Mouse (Mus musculus): Measurements from ENCODE around the gene Shc1.
A peak's percentile ranks its signal among the peaks of the same experiment; 100 is the strongest.

Gene Shc1

DNA sequence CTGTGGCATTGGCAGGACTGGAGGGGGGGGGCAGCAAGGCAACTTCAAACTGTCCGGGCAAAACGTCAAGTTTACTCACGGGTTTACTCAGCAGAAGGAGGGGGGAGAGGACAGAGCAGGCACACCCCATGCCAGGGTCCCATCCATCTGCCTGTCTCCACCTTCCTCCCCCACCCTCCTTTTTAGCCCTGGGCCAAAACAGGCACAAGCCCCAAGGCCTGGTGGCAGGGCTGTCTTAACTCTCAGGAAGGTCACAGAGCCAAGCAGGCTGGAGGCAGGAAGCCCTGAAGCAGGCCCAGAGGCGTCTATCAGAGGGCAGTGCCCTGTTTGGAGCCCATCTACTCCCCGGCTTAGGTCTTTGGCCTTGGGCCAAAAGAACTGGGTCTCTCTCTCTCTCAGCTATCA, 28.1 kb upstream of the Shc1 start:
- DNase-seq (ENCODE audit: low read depth in 2 of 2, low spot score in 2 of 2), result no peak

DNA sequence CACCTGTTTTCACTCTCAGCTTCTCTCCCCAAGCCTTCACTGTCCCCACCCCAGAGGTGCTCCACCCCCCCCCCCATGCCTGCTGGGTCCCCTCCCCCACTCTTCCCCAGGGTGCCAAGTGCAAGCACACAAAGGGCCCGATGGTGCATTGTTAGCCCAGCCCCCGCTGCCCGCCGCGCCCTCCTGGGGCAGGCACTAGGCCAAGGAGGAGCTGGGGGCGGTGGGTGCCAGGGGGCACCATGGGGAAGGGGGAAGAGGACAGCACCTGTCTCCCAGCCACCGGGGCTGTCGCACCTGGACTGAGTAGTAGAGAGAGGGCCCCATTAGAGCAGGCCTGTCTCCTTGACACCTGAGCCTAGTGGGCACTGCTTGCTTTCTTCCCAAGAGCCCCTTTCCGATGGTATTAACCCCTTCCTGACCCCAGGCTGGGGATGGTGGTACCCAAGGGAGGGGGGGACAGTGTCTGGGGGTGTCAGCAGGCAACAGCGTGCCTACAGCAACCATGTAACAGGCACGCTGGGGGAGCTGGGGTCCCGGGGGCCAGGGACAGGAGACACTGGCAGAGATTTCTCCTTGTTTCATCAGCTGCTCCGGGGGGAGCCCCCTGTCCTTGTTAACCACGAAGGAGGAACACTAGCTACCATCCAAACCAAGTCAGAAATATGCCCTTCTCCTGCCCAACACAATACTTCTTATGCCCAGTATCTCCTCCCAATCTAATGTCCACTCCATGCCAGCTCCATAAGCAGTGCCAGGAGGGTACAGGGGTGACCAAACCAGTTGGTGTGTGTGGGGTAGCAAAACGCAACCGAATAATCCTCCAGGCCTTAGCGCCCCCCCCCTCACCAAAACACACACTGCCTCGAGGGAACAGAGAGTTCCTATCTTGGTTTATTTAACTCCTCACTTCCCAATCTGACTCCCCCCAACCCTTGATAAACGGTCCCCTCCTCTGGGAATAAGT, 27.3 kb upstream of the Shc1 start:
- no peak for DNase-seq (ENCODE audit: low read depth in 2 of 2, low spot score in 2 of 2)

DNA sequence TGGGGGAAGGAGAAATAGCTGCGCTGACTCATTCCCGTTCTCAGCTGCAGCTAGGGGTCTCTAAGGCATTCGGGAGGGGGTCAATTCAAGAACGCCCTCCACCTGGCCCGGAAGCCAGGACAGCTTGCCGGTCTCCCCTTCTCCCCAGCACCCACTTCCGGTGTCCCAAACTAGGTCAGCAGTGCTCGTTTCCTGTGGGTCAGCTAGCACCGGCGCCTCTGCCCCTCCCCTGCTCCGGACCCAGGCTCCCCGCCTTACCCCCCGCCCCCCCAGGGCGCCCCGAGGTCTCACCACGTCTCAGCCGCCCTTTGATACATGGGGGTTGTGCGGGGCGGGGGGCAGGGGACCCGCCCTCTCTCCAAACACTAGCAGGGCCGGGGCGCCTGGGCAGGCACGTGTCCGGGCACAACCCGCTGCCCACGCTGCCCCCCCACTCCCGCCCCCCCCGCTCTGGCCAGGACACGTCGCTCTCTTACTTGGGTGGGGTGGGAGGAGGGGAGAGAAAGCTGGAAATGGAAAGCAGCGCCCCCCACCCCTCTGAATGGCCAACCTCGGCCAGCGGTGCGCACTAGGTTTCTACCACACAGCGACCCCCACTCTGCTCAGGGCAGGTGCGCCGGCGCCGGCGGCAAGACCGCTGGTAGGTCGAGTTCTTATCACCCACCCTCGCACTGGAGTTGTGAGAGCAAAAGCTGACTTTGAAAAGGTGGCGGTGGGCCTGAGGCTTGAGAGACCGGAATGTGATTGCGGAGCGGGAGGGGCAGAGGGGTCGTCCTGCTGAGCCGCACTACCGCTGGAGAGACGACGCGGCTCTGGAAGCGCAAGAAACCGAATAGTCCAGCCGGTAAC, 26.4 kb upstream of the Shc1 start:
- DNase-seq (ENCODE audit: low read depth in 2 of 2, low spot score in 2 of 2), result no peak

DNA sequence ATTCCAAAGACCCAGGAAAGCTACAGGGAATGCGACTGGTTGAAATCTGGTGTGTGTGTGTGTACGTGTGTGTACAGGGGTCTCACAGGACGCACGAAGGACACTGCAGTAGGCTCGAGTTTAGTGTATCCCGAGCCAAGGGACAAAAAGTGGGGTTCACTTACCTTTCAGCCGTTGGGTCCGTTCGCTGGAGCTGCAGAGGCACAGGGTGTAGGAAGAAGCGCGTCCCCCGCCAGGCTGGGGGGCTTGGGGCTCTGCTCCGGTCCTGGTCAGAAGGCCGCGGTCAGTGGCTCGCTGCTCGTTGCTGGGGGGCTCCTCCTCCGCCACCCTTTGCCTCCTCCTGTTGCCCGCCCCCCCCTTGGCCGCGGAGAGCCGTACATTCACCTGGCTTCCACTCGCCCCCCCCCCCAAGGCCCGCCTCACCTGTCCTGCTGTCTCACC, 25.4 kb upstream of the Shc1 start:
- no peak for DNase-seq (ENCODE audit: low read depth in 2 of 2, low spot score in 2 of 2)

DNA sequence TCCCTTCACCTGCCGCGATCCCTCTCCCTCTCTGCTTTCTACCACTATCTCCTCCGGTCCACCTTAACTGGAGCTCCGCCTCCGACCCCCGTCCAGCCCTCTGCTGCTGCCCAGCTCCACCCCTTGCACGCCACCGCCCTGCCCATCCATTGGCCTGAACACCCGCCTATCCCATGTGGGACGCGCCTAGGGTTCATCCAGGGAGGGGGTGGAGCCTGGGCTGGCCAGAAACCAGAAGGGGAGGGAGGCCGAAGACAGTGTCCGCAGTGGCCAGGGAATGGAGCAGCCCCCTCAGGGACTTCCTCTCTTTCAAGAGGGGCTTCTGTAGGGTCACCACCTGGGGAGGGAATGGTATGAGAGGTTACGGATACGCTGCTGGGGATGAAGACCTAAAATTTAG, 24.6 kb upstream of the Shc1 start:
- DNase-seq (ENCODE audit: low read depth in 2 of 2, low spot score in 2 of 2), result no peak

DNA sequence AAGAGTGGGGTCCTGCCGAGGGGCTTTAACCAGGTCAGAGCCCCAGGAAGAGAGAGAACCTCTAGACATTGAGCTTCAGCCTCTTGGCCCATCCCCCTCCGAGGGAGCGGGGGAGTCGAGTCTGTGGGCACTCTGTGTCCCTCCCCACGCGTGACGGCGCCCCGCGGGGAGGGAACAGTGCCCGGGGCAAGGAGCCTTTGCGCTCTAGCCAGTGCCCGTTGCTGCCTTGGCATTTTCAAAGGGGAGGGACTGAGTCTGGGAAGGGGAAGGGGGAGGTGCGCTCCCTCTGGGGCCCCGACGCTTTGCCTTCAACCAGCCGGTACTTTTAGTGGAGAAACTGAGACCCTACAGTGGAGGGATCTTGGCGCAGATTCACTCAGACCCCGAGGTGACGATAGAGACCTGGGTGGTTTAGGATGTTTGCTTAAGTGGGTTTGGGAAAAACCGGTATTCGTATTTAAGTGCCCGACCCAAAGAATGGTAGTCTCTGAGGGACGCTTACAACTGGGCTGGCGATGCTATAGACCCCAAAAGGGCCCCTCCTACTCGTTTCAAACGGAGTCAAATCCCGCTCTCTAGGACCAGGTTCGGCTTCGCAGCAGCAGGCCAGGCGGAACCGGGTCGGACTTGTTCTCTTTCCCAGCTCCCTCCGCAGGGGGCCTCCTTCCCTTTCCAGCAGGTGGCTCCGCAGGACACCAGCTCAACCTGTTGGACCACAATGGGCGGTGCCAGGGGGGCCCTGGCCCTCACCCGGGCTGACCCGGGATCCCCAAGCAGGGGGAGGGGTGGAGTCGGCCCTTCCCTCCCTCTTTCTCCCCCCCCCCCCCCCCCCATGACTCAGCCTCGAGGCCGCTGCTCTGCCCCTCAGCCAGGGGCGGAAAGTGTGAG, 24.0 kb upstream of the Shc1 start, which contains the start of gene Zbtb7b:
Zbtb7b (minus strand) TSS at position 771 of the 888 bp plus-strand sequence.
- no peak for DNase-seq (ENCODE audit: low read depth in 2 of 2, low spot score in 2 of 2)

DNA sequence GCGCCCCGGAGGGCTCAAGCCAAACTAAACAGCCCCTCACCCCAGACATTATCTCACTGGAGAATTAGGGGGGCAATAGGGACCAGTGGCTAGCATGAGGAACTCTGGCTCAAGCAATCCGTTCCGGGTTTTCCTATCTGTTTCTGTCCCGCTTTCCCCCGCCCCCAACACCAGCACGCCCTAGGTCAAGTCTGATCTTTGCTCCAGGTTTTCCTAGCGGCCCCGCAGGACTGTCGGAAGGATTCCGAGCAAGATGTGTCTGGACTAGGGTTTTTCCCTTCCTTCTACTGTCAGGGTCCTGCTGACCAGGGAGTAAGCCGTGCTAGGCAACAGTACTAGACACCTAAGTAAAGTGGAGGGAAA, 23.4 kb upstream of the Shc1 start:
- DNase-seq (ENCODE audit: low read depth in 2 of 2, low spot score in 2 of 2), result no peak

DNA sequence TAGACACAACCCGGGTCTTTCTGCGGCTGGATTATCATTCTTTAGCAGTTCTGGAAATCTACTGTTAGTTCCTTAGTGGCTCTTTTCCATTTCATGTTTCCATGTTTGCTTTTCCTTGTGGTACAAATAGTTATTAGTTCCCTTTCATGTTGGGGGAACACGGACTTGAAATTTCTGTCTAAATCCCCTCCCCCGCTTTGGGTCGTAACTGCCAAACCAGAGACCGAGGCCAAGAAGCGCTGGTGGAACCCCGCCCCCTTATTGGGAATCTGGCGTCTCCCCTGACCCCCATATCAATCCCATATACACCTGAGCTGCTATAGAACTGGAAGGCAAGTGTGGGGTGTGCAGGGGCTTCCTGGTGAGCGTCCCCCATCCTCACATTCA, 22.8 kb upstream of the Shc1 start:
- no peak for DNase-seq (ENCODE audit: low read depth in 2 of 2, low spot score in 2 of 2)

DNA sequence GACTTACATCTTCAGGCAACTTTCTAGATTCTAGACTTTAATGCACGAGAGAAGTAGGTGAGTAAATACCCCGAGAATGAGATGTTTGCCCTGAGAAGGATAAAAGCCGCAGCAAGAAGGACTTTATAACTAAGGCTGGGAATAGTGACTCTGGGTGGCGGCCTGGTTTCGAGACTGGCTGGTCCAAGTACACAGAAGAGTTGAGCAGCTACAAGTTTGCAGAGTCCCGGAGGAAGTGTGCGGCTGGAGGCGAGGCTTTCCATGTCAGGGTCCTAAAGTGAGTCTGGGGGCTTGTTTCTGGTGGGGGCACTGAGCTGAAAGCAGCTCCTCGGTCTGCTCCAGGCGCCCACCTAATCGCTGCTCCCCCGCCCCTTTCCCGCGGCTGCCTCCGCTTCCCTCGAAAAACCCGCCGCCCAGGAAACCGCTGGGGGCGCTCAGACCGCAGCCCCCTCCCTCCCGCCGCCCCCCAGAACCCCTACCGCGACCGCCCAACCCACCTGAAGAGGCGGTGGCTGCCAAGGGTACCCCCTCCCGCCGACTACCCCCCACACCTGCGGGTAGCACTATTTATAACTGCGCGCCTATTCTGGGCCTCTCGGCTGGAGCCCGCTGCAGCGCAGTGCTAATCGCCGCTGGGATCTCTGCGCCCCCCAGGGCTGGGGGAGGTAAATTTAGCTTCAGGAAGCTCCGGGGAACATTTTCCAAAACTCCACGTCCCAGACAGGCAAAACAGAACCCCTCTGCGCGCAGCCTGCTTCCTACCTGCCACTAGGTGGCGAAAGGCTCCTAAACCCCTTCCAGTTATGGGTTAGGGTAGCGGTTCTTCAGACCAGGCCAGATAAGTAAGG, 22.2 kb upstream of the Shc1 start:
- DNase-seq (ENCODE audit: low read depth in 2 of 2, low spot score in 2 of 2), result peak in 1 of 2 experiments; percentile 51

DNA sequence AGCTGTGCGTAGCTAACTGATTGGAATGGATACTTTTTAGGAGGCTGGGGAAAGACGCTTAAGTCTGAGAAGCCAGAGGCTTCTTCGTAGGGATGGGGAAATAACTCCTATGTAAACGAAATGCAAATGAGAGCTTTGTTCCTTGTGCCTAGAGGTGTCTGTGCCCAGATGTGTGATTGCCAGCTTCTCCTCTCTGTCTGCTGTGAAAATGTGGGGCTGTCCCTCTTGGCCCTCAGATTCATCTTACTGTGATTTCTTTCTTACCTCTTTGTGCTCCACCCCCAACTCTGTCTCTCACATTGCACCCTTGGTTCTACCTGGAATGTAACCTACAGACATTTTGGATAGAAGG, 21.6 kb upstream of the Shc1 start:
- DNase-seq (ENCODE audit: low read depth in 2 of 2, low spot score in 2 of 2), result no peak

DNA sequence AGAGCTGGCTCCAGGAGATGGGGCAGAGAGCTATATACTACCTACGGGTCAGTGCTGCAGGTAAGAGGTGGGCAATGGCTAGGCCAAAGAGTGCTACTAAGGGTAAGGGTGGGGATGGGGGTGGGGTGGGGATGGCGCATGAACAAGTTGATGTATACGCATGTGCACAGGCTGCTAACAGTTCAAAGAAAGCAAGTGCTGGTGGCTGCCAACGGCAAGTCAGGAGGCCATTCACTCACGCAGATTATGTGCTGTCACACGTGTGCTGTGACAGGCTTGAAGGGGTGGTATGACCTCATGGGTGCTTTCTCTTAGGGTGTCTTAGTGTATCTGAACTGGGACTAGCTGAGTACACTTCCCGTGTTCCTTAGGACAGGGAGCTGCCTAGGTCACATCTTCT, 16.9 kb upstream of the Shc1 start:
- no peak for DNase-seq (ENCODE audit: low read depth in 2 of 2, low spot score in 2 of 2)

DNA sequence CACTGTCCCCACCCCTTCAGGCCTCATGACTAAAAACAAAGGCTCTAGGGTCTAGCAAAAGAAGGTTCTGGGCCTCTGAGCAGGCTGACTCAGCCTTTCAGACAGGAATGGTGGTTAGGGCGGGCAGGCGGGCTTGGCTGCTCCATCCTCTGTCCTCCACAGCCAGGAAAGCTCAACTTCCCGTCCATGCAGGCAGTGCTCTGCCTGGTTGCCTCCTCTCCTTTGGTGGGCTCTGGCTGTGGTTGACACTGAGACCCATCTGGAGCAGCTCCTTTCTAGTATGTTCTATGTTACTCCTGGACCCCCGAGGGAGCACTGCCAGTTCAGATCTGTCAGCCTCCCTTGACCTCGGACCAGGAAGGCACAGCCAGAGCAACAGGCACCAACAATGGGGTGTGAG, 15.6 kb upstream of the Shc1 start, which contains the start of gene Lenep:
Lenep (minus strand) TSS at position 101 of the 400 bp plus-strand sequence.
- no peak for DNase-seq (ENCODE audit: low read depth in 2 of 2, low spot score in 2 of 2)

DNA sequence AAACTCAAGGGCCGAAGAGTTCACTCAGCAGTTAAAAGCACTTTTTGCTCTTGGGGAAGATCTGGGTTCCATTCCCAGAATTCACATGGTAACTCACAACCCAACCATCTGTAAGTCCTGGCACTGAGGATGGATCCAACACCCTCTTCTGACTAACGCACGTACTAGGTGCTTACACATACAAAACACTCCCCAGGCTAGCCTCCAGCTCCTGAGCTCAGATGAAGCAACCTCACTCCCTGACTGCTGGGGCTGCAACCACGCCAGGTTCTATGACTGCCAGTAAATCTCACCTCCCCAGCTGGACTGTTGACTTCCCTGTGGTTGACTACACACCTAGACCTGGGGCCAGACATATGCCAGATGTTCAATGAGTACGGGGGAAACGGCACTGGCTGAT, 11.4 kb upstream of the Shc1 start:
- no peak for DNase-seq (ENCODE audit: low read depth in 2 of 2, low spot score in 2 of 2)

DNA sequence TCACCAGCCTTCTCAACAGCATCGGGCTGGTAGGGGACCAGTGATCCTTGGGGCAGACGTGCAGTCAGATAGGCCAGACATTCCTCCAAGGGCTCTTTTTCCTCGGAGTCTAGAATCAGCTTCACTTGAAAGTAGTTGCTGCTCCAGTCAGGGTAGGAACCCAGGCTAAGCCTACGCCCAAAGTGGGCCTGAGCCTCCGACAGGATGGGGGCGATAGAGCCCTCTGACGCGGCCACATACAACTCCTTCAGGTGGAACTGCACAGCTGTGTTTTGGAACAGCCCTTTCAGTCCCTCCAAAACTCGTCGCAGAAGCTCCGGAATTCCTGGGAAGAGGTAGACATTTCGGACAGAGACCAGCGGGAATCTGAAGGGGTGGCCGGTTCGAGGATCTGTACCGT, 9.8 kb upstream of the Shc1 start:
- no peak for DNase-seq (ENCODE audit: low read depth in 2 of 2, low spot score in 2 of 2)

DNA sequence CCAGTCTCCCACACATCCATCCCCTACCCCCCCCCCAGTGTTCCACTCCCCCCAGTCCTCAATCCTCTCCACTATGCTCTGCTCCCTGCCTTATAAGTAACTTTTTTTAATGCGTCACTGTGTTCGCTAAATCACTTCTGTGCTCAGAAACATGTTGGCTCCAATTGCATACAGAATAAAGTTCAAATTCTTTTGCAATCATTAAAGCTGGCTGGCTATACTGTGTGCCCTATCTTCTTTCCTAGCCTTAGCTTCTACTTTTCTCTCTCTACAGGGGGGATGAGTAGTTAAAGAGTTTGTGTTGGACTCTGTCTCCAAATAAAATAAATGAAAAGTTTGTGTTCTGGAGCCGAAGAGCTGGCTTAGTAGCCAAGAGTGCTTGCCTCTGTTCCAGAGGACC, 8.5 kb upstream of the Shc1 start:
- DNase-seq (ENCODE audit: low read depth in 2 of 2, low spot score in 2 of 2), result no peak

DNA sequence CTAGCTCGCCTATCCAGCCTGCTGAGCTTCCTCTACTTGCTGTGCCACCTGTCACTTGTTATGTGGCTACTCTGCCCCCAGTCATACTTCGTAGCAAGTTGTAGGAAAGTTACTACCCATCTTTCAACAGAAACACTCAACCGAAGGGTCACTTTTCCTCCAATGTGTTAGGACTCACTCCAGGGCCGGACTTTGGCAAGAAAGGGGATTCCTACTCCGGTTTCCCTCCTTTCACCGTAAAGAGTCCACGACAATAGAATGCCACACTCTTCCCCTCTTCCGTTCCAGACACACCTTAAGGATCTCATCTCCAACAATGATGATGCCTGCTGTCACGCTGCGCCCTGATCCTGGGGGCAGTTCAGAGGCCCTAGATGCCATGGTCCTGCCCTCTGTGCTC, 7.4 kb upstream of the Shc1 start:
- no peak for DNase-seq (ENCODE audit: low read depth in 2 of 2, low spot score in 2 of 2)

DNA sequence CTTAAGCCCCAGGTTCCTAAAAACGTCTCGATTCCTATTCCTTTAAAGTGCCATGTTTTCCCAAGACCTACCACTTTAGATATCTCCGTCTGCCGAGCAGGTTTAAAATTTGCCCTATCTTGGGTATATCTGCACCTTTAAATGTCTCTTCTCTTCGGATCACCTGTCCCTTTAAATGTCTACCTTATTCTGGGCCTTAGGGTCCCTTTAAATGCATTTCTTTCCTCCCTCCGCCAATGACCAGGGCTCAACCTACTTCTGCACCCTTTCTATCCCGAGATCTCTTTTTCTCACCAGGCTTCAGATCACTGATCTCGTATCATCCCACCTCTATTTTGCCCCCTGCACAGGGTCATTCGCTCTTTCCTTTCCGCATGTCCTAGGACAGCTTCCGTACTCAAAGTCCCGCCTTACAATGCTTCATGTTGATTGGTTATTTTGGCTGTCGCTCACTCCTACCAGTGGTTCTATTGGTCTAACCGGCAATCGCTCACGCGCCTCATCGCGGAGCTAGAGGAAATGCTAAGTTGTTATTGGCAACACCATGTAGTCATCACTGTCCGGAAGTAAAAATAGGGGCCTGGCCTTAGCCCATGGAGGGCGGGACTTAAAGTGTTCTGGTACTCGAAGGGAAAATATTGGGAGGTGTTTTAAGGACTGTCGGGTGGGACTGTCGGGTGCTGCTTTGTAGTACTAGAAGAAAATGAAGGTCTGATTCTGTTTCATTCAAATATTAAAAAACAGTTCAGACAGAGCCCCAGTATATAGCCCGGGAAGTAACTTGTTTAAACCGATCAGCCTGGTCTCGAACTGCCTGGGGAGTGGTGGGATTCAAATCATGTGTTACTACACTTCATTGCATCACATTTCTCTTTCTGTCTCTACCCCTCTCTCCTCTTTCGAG, 6.5 kb upstream of the Shc1 start, which contains the start of gene Flad1:
Flad1 (minus strand) TSS at position 381 of the 904 bp plus-strand sequence.
- DNase-seq (ENCODE audit: low read depth in 2 of 2, low spot score in 2 of 2), result peak; percentile 96 to 99

DNA sequence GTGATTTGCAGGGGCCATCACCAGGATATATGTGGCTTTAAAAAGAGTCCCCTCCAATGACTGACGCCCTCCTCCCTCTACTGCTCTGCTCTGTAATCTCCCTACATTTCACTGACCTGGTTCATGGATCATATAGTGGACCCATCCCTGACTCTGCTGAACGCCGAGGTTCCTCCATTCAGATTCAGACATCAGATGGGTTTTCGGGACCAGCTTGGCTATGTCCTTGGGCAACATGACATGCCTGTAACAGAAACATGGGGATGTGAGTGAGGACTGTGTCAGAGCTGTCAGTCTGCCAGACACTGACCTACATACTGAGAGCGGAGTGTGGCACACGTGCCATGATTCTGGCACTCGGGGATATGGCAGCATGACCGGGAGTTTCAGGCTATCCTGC, 2.1 kb upstream of the Shc1 start:
- no peak for DNase-seq (ENCODE audit: low read depth in 2 of 2, low spot score in 2 of 2)

DNA sequence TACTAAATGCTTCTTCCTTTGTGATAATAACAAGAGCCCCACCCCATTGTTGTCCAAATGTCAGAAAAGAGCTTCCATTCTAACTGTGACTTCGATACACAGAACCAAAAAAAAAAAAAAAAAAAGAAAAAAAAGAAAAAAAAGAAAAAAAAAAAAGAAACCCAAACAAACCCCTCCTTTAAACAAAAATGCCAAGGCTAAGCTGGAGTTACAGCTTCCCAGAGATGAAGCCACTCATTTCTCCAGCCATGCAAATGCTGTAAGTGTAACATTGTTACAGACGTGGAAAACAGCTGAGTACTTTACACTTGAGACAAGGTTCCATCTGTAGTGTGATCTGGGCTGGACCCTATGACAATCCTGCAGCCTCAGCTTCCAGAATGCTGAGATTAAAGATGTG, 1.1 kb upstream of the Shc1 start:
- no peak for DNase-seq (ENCODE audit: low read depth in 2 of 2, low spot score in 2 of 2)
